Mouse (Mus musculus) heart, embryonic 16.5 days (tissue): Measurements from ENCODE around the gene Gm3417. TPM values are rescaled to one million over a fixed set of nuclear protein-coding genes. Genes with fewer than 3 reads are reported as not detected.
"Not testable (repeated sequence)": the region's sequence is repeated elsewhere in the genome, so short reads cannot be mapped to it uniquely, and the experiment has no call there.

ENCODE experiments used
- ATAC-seq: fragments of 200-750 bp; cut with Nextera tagmentation; replicated peaks from 2 replicates; pipeline ENCODE4 v1.8.0; 2017; ENCODE audit warnings: moderate number of reproducible peaks; ENCODE audit not compliant: insufficient read depth, low FRiP score; ENCODE audit errors: extremely low read depth
- H3K27ac ChIP-seq: fragments of 300-500 bp; sonication (generic); 2 replicates; pipeline ENCODE4 v1.5.1; 2014; ENCODE audit warnings: mild to moderate bottlenecking, low read length, control low read depth, moderate library complexity
- H3K27me3 ChIP-seq: fragments of 300-500 bp; sonication (generic); 2 replicates; pipeline ENCODE4 v1.6.1; 2014; ENCODE audit warnings: low read length, mixed read lengths; ENCODE audit not compliant: control insufficient read depth, insufficient read depth
- H3K36me3 ChIP-seq: fragments of 300-500 bp; sonication (generic); 2 replicates; pipeline ENCODE4 v1.6.1; 2014; ENCODE audit not compliant: control insufficient read depth, insufficient read depth
- H3K4me1 ChIP-seq: fragments of 300-500 bp; sonication (generic); 2 replicates; pipeline ENCODE4 v1.6.1; 2014; ENCODE audit warnings: low read length, mixed read lengths; ENCODE audit not compliant: control insufficient read depth, insufficient read depth
- H3K4me2 ChIP-seq: fragments of 300-500 bp; sonication (generic); 2 replicates; pipeline ENCODE4 v1.6.1; 2014; ENCODE audit warnings: low read depth, mild to moderate bottlenecking, control low read depth, low read length
- H3K4me3 ChIP-seq: fragments of 300-500 bp; sonication (generic); 2 replicates; pipeline ENCODE4 v1.5.1; 2014; ENCODE audit warnings: mild to moderate bottlenecking, control low read depth, low read length
- H3K9ac ChIP-seq: fragments of 300-500 bp; sonication (generic); 2 replicates; pipeline ENCODE4 v1.6.1; 2014; ENCODE audit warnings: low read length, control low read depth
- H3K9me3 ChIP-seq: fragments of 300-500 bp; sonication (generic); replicated peaks from 2 replicates; pipeline ENCODE4 v1.6.1; 2016; ENCODE audit warnings: low read length; ENCODE audit not compliant: control insufficient read depth
- WGBS: fragments of 180-500 bp; shearing (Covaris S2); extraction: QIAGEN DNeasy Blood & Tissue Kit; methylation state at CpG from one replicate; pipeline ENCODE4 v1.1.7; 2014; 5-methylcytosine and 5-hydroxymethylcytosine counted together
- polyA plus RNA-seq: library from polyadenylated mRNA; unstranded; fragments of >200 nt; fragmentation: Nextera tagmentation; extraction: Ambion mirVana; gene quantifications from 2 replicates; pipeline ENCODE4 v1.2.1, GENCODE M21; 2015

The Gm3417 gene
- polyA plus RNA-seq, 1 experiment from 2014 or later, result 2.1 TPM

DNA sequence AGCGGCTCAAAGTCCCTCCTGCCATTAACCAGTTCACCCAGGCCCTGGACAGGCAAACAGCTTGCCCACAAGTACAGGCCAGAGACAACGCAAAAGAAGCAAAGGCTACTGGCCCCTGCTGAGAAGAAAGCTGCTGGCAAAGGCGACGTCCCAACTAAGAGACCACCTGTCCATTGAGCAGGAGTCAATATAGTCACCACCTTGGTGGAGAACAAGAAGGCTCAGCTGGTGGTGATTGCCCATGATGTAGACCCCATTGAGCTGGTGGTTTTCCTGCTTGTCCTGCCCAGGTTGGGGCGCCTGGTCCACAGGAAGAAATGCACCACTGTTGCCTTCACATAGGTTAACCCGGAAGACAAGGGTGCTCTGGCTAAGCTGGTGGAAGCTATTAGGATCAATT, 36.4 kb downstream of the Gm3417 start:
- Histone ChIP-seq H3K4me1 (peaks cover 19% of the 10 kb centered on the region), H3K9ac (peak overlapping the region; percentile 92), H3K4me3 (peak overlapping the region; percentile 95), H3K27ac (peak overlapping the region; percentile 80; the same call in 1 of the 2 replicates), H3K4me2 (peak overlapping the region; percentile 86)
- not testable (repeated sequence) for H3K27me3 ChIP-seq, H3K36me3 ChIP-seq, ATAC-seq, H3K9me3 ChIP-seq
- WGBS, result 69% methylated on average over 6 of the region's 6 CpGs

DNA sequence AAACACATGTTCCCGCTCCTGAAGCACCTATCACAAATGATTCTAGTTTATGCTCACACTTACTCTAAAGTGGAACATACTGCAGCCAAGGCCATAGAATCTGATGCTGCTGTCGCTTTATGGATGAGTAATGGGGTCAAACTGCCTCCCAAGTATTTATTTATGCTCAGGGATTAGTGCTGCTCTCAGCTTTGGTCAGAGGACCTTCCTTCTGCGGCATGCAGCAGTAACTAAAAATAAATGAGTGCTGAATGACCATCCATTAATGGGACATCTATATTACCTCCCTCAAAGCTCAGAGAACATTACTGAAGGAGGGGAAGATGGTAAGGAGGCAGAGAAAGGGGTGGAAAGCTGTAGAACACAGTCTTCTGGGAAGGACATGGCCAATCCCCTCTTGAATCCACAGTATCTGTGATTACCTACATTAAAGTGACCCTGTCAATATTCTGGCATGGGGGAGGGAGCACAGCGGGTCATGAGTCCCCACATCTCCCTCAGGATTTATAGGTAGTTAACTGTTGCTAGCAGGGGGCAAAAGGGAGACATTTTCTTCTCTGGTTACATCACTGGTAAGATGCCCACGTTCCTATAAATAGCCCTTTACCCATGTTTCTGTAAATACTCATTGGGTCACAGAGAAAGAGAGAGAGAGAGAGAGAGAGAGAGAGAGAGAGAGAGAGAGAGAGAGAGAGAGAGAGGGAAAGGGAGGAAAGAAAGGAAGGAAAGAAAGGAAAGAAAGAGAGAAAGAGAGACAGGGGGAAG, 42.6 kb downstream of the Gm3417 start:
- Histone ChIP-seq H3K36me3 (no peaks in the 10 kb centered on the region), H3K9me3 (no peaks in the 10 kb centered on the region), H3K27ac (no peak overlapping the region), H3K9ac (no peak overlapping the region), H3K4me1 (no peaks in the 10 kb centered on the region), H3K4me3 (no peak overlapping the region), H3K4me2 (no peak overlapping the region), H3K27me3 (no peaks in the 10 kb centered on the region)
- ATAC-seq, result no peak
- 65% methylated on average over 5 of the region's 5 CpGs for WGBS

DNA sequence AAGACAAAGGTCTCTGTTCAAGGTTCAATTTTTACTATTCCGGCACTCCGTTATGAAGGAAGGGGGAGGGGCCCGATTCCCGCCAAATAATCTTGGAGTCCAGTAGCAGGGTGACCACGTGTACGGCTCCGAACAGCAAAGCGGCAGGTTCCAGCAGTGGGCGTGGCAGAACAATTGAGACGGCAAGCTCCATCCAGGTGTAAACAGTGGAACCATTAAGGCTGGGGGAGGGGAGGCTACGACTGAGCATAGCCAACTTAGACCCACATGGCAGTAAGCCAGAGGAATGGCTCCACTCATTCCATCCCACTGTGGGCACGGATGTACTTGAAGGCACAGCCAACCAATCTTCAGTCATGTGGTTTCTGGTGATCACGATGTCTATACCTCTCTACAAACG, 43.3 kb downstream of the Gm3417 start:
- not testable (repeated sequence) for ATAC-seq, H3K36me3 ChIP-seq

DNA sequence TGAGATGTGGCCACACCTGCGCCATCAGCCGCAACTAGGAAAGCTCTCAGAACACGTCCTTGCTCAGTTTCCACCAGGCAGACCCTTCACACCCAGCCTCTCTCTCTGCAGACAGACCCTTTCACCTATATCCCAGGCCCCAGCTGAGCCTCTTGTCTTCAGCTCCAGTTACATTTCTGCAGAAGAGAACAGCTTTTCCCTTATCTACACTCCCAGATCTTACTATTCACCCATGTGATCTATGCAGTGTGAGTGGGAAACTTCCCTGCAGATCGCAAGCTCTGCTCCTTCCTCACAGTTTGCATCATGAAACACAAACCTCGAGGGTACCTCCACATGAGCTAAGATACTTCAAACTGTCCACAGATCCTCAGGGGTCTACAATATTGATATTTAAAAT, 47.1 kb downstream of the Gm3417 start:
- Histone ChIP-seq H3K4me1 (no peaks in the 10 kb centered on the region), H3K27ac (no peak overlapping the region), H3K4me2 (no peak overlapping the region), H3K36me3 (no peaks in the 10 kb centered on the region), H3K9me3 (no peaks in the 10 kb centered on the region), H3K9ac (no peak overlapping the region), H3K4me3 (no peak overlapping the region), H3K27me3 (no peaks in the 10 kb centered on the region)
- WGBS, result 75% methylated on average over 5 of the region's 5 CpGs
- ATAC-seq, result no peak

More for the DNA sequence above, 43.3 kb downstream of the Gm3417 start:
- H3K9me3 ChIP-seq, H3K9ac ChIP-seq, H3K27ac ChIP-seq, H3K4me2 ChIP-seq, H3K4me1 ChIP-seq, H3K27me3 ChIP-seq, H3K4me3 ChIP-seq: not testable (repeated sequence)
- WGBS, result 77% methylated on average over 14 of the region's 14 CpGs

DNA sequence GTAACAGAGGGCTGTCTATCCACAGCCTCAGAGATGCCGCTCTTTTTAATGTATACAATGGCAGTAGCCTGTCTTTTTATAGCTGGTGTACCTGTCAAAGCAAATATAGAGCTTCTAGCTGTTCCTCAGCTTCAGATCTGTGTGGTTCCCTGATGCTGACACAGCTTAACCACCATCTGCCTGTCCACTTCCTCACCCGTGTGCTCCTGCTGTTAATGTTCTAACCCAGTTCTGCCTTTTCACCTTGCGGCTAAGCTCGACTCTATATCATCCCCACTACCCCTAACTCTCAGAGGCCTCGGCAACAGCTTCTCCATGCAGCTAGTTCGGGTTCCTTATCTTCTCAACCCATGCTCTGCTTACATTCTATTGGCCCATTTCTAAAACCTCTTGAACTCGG, 47.9 kb downstream of the Gm3417 start:
- Histone ChIP-seq H3K4me1 (no peaks in the 10 kb centered on the region), H3K4me3 (no peak overlapping the region), H3K36me3 (no peaks in the 10 kb centered on the region), H3K9me3 (no peaks in the 10 kb centered on the region), H3K4me2 (no peak overlapping the region), H3K27me3 (no peaks in the 10 kb centered on the region), H3K9ac (no peak overlapping the region), H3K27ac (no peak overlapping the region)
- no peak for ATAC-seq
- 63% methylated on average over 7 of the region's 7 CpGs for WGBS

DNA sequence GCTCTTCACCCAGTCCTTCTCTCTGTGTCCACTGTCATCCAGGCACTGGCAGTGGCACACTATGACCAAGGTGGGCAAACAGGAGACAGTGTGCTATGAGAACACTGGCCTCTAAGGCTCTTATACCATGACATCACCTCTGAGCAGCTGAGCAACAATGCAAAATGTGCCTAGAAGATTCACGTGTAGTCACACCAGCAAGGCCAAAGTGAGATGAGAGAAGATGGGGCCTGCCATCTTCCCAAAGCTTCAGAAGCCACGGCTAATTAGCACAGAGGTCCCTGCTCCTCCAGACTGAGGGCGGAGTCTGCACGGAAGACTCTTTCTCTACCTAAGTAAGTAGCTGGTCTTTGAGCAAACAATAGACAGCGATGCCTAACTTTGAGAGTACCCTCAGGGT, 50.0 kb downstream of the Gm3417 start:
- WGBS, result 69% methylated on average over 5 of the region's 5 CpGs
- H3K4me2 ChIP-seq, result no peak overlapping the region
- ATAC-seq, result no peak
- no peaks in the 10 kb centered on the region for H3K27me3 ChIP-seq
- H3K4me3 ChIP-seq, result no peak overlapping the region
- H3K36me3 ChIP-seq, result no peaks in the 10 kb centered on the region
- no peak overlapping the region for H3K9ac ChIP-seq
- H3K27ac ChIP-seq, result no peak overlapping the region
- H3K4me1 ChIP-seq, result no peaks in the 10 kb centered on the region
- H3K9me3 ChIP-seq, result no peaks in the 10 kb centered on the region

DNA sequence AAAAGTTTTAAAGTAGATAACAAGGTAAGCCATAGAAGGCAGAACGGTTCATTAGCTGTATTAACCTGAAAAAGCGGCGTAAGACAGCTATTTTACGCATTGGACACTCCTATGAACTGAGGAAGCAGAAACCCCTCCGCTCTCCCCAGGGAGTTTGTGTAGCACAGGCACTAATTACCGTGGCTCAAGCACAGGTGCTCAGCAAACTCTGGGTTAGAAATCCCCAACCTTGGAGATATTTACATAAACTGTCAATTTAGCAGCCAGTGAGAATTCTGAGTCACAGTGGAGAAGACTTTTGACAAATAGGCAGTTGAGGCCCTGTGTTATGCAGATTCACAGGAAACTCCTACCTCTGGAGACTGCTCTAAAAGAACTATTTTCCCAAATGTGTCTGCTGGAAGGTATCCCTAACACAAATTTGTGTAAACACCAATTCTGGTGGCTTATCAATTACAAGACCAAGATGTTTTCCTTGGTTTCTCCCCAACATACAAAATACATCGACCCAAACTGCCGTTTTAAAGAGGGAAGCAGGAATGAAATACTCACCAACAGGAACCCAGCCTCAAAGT, 50.9 kb downstream of the Gm3417 start:
- no peaks in the 10 kb centered on the region for H3K27me3 ChIP-seq
- WGBS, result 72% methylated on average over 8 of the region's 8 CpGs
- H3K4me2 ChIP-seq, result no peak overlapping the region
- no peak overlapping the region for H3K4me3 ChIP-seq
- no peak overlapping the region for H3K27ac ChIP-seq
- no peaks in the 10 kb centered on the region for H3K4me1 ChIP-seq
- no peak for ATAC-seq
- no peaks in the 10 kb centered on the region for H3K9me3 ChIP-seq
- no peaks in the 10 kb centered on the region for H3K36me3 ChIP-seq
- H3K9ac ChIP-seq, result no peak overlapping the region

DNA sequence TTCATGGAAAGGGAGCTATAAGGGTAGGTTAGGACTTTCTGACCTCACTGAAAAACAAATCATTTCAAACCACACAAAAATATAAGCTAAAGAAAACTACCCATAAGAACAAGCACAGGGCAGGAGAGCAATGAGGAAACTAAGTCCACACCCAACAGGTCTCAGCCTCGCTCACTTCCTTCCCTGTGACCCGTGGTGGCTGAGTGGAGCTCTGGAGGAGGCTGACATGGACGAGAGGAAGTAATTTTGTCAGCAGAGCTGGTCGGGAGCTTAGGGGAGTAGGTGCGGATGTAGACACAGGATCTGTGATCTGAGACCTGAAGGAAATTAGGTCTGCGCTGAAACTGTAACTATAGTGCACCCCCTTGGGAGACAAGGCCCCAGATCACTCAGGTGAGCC, 57.0 kb downstream of the Gm3417 start:
- 52% methylated on average over 6 of the region's 6 CpGs for WGBS

DNA sequence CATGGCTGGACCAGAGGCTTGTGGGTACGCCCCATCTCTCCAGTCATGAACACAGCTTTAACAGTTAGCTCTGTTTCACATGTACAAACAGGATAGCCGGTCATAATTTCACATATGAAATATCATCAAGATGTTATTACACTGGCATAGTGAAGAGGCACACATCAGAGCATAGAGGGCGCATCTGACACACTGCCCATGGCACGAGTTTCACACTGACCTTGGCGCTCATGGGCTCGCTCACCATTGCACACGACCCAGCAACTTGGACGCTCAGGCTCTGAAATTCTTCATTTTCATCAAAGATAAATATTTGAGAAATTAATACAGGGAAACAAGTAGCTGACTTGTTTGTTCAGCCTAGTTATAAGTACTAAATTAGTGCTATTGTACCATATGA, 60.7 kb downstream of the Gm3417 start:
- no peak overlapping the region for H3K27ac ChIP-seq
- peaks cover 2% of the 10 kb centered on the region; the same call in 1 of the 2 replicates for H3K27me3 ChIP-seq
- WGBS, result 82% methylated on average over 8 of the region's 8 CpGs
- no peak for ATAC-seq
- no peaks in the 10 kb centered on the region for H3K4me1 ChIP-seq
- no peaks in the 10 kb centered on the region for H3K9me3 ChIP-seq
- no peaks in the 10 kb centered on the region for H3K36me3 ChIP-seq
- no peak overlapping the region for H3K4me2 ChIP-seq
- no peak overlapping the region for H3K9ac ChIP-seq
- no peak overlapping the region for H3K4me3 ChIP-seq

More for the DNA sequence above, 57.0 kb downstream of the Gm3417 start:
- Histone ChIP-seq H3K27ac (no peak overlapping the region), H3K9me3 (no peaks in the 10 kb centered on the region), H3K4me3 (no peak overlapping the region), H3K36me3 (no peaks in the 10 kb centered on the region), H3K4me2 (no peak overlapping the region), H3K9ac (no peak overlapping the region), H3K4me1 (no peaks in the 10 kb centered on the region), H3K27me3 (peaks cover 2% of the 10 kb centered on the region; the same call in 1 of the 2 replicates)
- no peak for ATAC-seq
